Mouse (Mus musculus): ENCODE measurements at regions not wholly inside any gene's neighbourhood (a gene's known extent, or its start where the extent isn't known, plus 50 kb on each side); places are given as distances from the start of the nearest gene placed in this dataset.

DNA sequence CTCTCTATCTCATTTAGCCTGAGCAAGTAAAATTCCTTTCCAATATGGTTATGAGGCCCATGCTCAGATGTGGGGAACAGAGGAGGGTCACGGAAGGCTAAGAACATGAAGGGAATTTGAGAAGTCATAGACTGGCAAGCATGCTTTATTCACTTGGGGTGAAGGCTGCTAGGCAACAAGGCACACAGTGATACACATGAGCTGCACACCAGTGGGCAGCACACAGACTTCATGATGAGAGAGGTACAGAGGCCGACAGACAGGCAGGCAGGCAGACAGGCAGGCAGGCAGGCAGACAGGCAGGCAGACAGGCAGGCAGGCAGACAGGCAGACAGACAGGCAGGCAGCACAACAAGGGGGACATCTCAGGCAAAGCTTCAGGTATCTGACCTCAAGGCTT lies 631.3 kb upstream of the Pkdcc start:
- H3K27ac ChIP-seq, result no peak overlapping the region
- H3K4me1 ChIP-seq (replicated peaks; ENCODE audit: insufficient read depth, low read length), result no peaks in the 10 kb centered on the region
- 58% methylated on average over 2 of the region's 2 CpGs for WGBS
- H3K9me3 ChIP-seq (replicated peaks; ENCODE audit: low read length), result no peaks in the 10 kb centered on the region
- no peak overlapping the region for H3K4me2 ChIP-seq (ENCODE audit: low read length)
- DNase-seq (ENCODE audit: low spot score), result no peak
- no peak for ATAC-seq (replicated peaks; ENCODE audit: low FRiP score, low read depth)
- H3K4me3 ChIP-seq (replicated peaks; ENCODE audit: low read depth, low read length), result no peak overlapping the region
- H3K9ac ChIP-seq (ENCODE audit: low read depth, low read length), result no peak overlapping the region
- H3K36me3 ChIP-seq (ENCODE audit: insufficient read depth, low read length), result no peaks in the 10 kb centered on the region
- TF ChIP-seq CTCF (IDR thresholded peaks at IDR 0.05; ENCODE audit: low read depth), result no peak
- no peaks in the 10 kb centered on the region for H3K27me3 ChIP-seq (ENCODE audit: insufficient read depth, low read length)

DNA sequence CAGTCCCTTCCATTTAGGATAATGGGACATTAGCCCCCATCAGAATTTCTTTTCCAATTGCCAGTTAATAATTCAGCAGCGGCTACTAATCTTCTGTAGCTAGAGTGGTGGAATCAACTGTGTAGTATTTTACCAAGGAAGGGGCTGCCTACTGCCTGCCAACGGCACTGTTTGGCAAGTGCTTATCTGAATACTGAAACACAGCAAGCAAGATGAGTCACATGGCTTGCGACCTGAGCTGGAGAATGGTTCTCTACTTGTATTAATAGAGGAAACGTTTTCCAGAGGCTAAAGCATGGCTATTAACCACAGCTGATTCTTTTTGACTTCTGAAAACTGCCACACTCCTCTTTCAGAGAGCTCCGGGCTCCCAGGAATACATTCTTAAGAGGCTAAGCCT lies 681.6 kb upstream of the Pkdcc start:
- no peak for DNase-seq (ENCODE audit: low spot score)
- no peaks in the 10 kb centered on the region for H3K36me3 ChIP-seq (ENCODE audit: insufficient read depth, low read length)
- H3K4me3 ChIP-seq (replicated peaks; ENCODE audit: low read depth, low read length), result no peak overlapping the region
- 73% methylated on average over 5 of the region's 5 CpGs for WGBS
- no peak overlapping the region for H3K4me2 ChIP-seq (ENCODE audit: low read length)
- no peak for TF ChIP-seq CTCF (IDR thresholded peaks at IDR 0.05; ENCODE audit: low read depth)
- H3K27me3 ChIP-seq (ENCODE audit: insufficient read depth, low read length), result no peaks in the 10 kb centered on the region
- H3K9me3 ChIP-seq (replicated peaks; ENCODE audit: low read length), result no peaks in the 10 kb centered on the region
- no peak for ATAC-seq (replicated peaks; ENCODE audit: low FRiP score, low read depth)
- H3K4me1 ChIP-seq (replicated peaks; ENCODE audit: insufficient read depth, low read length), result no peaks in the 10 kb centered on the region
- H3K27ac ChIP-seq, result no peak overlapping the region
- H3K9ac ChIP-seq (ENCODE audit: low read depth, low read length), result no peak overlapping the region

DNA sequence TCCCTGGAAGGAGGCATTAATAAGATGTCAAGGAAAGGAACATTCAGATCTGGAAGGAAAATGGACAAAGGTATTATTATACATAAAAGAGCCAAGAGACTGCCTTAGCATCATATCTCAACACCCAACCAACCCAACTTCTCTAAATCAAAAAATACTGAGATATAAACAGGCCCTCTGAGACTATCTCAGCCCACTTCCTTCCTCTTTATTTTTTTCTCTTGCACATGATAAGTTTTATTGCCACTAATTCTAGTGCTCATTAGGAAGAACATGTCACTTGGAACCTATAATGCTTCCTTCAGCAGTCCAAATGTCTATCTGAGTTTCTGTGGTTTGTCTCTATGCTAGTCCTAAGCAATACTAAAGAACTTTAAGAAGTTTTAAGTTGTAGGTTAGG lies 697.0 kb upstream of the Pkdcc start:
- no peak overlapping the region for H3K4me3 ChIP-seq (replicated peaks; ENCODE audit: low read depth, low read length)
- no peaks in the 10 kb centered on the region for H3K36me3 ChIP-seq (ENCODE audit: insufficient read depth, low read length)
- DNase-seq (ENCODE audit: low spot score), result no peak
- ATAC-seq (replicated peaks; ENCODE audit: low FRiP score, low read depth), result no peak
- H3K27ac ChIP-seq, result no peak overlapping the region
- H3K27me3 ChIP-seq (ENCODE audit: insufficient read depth, low read length), result no peaks in the 10 kb centered on the region
- no peak for TF ChIP-seq CTCF (IDR thresholded peaks at IDR 0.05; ENCODE audit: low read depth)
- no peaks in the 10 kb centered on the region for H3K9me3 ChIP-seq (replicated peaks; ENCODE audit: low read length)
- H3K4me2 ChIP-seq (ENCODE audit: low read length), result no peak overlapping the region
- no peaks in the 10 kb centered on the region for H3K4me1 ChIP-seq (replicated peaks; ENCODE audit: insufficient read depth, low read length)
- H3K9ac ChIP-seq (ENCODE audit: low read depth, low read length), result no peak overlapping the region

DNA sequence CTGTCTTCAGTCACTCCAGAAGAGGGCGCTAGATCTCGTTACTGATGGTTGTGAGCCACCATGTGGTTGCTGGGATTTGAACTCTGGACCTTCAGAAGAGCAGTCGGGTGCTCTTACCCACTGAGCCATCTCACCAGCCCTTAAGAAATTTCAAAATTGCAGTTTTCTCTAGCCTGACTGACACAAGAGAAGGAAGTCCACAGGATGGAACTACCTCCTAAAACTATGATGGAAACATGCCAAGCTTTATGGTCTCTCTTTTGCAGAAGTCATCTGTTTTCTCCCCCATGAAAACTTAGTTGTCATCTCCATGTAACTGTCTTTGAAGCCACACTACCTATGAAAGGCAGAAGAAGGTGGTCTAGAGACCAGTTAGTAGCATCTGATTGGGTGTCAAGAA lies 698.2 kb upstream of the Pkdcc start:
- no peak overlapping the region for H3K27ac ChIP-seq
- no peak overlapping the region for H3K4me2 ChIP-seq (ENCODE audit: low read length)
- no peak overlapping the region for H3K9ac ChIP-seq (ENCODE audit: low read depth, low read length)
- no peaks in the 10 kb centered on the region for H3K27me3 ChIP-seq (ENCODE audit: insufficient read depth, low read length)
- H3K36me3 ChIP-seq (ENCODE audit: insufficient read depth, low read length), result no peaks in the 10 kb centered on the region
- no peaks in the 10 kb centered on the region for H3K4me1 ChIP-seq (replicated peaks; ENCODE audit: insufficient read depth, low read length)
- no peak for TF ChIP-seq CTCF (IDR thresholded peaks at IDR 0.05; ENCODE audit: low read depth)
- 74% methylated on average over 3 of the region's 3 CpGs for WGBS
- ATAC-seq (replicated peaks; ENCODE audit: low FRiP score, low read depth) (no peak), DNase-seq (ENCODE audit: low spot score) (no peak)
- H3K9me3 ChIP-seq (replicated peaks; ENCODE audit: low read length), result no peaks in the 10 kb centered on the region
- H3K4me3 ChIP-seq (replicated peaks; ENCODE audit: low read depth, low read length), result no peak overlapping the region

DNA sequence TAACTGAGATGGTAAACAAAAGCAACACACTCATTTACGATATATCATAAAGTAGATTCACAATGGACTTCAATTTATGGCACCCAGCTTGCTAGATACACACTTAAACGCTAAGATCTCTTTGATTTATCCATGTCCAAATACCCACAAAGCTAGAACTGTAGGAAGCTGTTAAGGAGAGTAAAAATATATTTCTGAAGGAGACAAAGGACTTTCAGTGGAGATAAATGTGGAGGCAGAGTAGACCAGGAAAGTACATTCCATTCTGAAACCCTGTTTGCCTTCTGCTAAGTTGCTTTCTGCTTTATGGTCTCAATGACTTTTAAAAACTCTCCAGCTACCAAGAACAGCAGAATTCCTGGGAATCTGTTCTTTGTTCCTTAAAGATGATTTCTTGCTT lies 701.3 kb upstream of the Pkdcc start:
- Histone ChIP-seq H3K4me3 (replicated peaks; ENCODE audit: low read depth, low read length) (no peak overlapping the region), H3K36me3 (ENCODE audit: insufficient read depth, low read length) (no peaks in the 10 kb centered on the region), H3K9ac (ENCODE audit: low read depth, low read length) (no peak overlapping the region), H3K27me3 (ENCODE audit: insufficient read depth, low read length) (no peaks in the 10 kb centered on the region), H3K4me1 (replicated peaks; ENCODE audit: insufficient read depth, low read length) (no peaks in the 10 kb centered on the region), H3K9me3 (replicated peaks; ENCODE audit: low read length) (no peaks in the 10 kb centered on the region), H3K4me2 (ENCODE audit: low read length) (no peak overlapping the region), H3K27ac (no peak overlapping the region)
- TF ChIP-seq CTCF (IDR thresholded peaks at IDR 0.05; ENCODE audit: low read depth), result no peak
- 37% methylated on average over 2 of the region's 2 CpGs for WGBS
- ATAC-seq (replicated peaks; ENCODE audit: low FRiP score, low read depth) (no peak), DNase-seq (ENCODE audit: low spot score) (peak; percentile 81)

DNA sequence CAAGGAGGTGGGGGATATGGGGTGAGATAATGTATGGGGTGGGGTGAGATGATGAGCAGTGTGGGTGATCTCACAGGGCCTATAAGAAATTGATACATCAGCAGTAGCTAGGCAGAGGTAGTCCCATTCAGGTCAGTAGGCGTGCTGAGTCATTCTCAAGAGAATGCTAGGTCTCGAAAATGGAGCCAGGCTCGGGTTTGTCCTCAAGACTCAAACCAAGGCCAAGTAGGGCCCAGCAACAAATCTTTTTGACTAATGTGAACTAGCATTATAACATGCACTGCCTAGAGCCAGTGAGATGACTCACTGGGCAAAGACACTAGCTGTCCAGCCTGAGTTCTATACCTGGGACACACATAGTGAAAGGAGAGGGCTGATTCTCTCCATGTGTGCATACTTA lies 710.8 kb upstream of the Pkdcc start:
- Histone ChIP-seq H3K4me1 (replicated peaks; ENCODE audit: insufficient read depth, low read length) (no peaks in the 10 kb centered on the region), H3K36me3 (ENCODE audit: insufficient read depth, low read length) (no peaks in the 10 kb centered on the region), H3K4me3 (replicated peaks; ENCODE audit: low read depth, low read length) (no peak overlapping the region), H3K9me3 (replicated peaks; ENCODE audit: low read length) (no peaks in the 10 kb centered on the region), H3K27ac (no peak overlapping the region), H3K27me3 (ENCODE audit: insufficient read depth, low read length) (no peaks in the 10 kb centered on the region), H3K4me2 (ENCODE audit: low read length) (no peak overlapping the region), H3K9ac (ENCODE audit: low read depth, low read length) (no peak overlapping the region)
- ATAC-seq (replicated peaks; ENCODE audit: low FRiP score, low read depth), result no peak
- no peak for DNase-seq (ENCODE audit: low spot score)
- 85% methylated on average over 3 of the region's 3 CpGs for WGBS
- TF ChIP-seq CTCF (IDR thresholded peaks at IDR 0.05; ENCODE audit: low read depth), result no peak

DNA sequence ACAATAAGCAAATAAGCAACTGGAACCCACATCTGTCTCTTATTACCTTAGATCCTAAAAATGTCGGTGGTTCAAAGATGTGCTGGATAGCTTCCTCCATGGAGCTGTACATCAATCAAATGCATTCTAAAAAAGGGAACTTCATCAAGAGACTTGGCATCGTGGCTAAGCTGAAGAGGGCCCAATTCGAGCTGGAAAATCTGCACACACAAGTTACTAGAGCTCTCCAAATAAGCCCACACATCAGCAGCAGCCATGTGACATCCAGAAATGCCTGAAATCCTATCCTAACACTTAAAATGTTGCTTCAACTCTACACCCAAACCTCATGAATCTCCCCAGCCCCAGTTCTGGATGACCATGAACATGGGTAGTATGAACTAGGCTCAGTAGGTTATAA lies 729.5 kb upstream of the Pkdcc start:
- 44% methylated on average over 3 of the region's 3 CpGs for WGBS
- no peak for DNase-seq (ENCODE audit: low spot score)

More for the DNA sequence above, 729.5 kb upstream of the Pkdcc start:
- Histone ChIP-seq H3K4me1 (replicated peaks; ENCODE audit: insufficient read depth, low read length) (no peaks in the 10 kb centered on the region), H3K4me3 (replicated peaks; ENCODE audit: low read depth, low read length) (no peak overlapping the region), H3K9me3 (replicated peaks; ENCODE audit: low read length) (no peaks in the 10 kb centered on the region), H3K36me3 (ENCODE audit: insufficient read depth, low read length) (no peaks in the 10 kb centered on the region), H3K27me3 (ENCODE audit: insufficient read depth, low read length) (no peaks in the 10 kb centered on the region), H3K27ac (no peak overlapping the region), H3K9ac (ENCODE audit: low read depth, low read length) (no peak overlapping the region), H3K4me2 (ENCODE audit: low read length) (no peak overlapping the region)
- no peak for TF ChIP-seq CTCF (IDR thresholded peaks at IDR 0.05; ENCODE audit: low read depth)
- no peak for ATAC-seq (replicated peaks; ENCODE audit: low FRiP score, low read depth)

Data from kidney, postnatal 0 days (tissue).